Mouse (Mus musculus) testis, postnatal 10 days (tissue): ENCODE results near the gene Slc22a14.
"Not testable (repeated sequence)": the region's sequence is repeated elsewhere in the genome, so short reads cannot be mapped to it uniquely, and the experiment has no call there.

ENCODE experiments used
- DNase-seq: peaks from one replicate; pipeline ENCODE4 v3.0.0; 2021; ENCODE audit warnings: low spot score

The Slc22a14 gene

GRCm38 (mm10) chr9:119322289-119323259 is 42.8 kb downstream of the Slc22a14 start, which contains the start of gene Oxsr1:
Gene Oxsr1, minus strand, starts transcription at chr9:119322427.
- DNase-seq: peak; percentile 97

- DNase-seq: peak; percentile 51
These were observed 43.7 kb downstream of the Slc22a14 start for GRCm38 (mm10) chr9:119321392-119322229.

DNA sequence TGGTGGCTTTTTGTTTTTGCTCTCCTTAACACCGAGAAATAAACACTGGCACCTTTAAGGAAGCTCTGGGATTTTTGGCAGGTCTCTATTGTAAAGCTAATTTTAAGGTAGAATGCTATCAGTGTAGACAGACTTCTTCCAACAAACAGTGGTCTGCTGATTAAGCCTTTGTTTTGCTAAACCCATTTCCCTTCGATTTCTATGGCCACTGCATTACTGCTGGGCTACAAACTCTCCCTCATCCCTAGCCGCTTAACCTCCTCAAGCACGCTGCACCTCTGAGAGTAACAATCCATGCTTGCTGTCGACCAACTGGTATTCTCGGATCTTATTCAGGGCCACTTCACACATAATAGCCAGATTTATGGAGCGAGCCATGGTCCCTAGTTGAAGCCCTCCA is 44.4 kb downstream of the Slc22a14 start:
- DNase-seq: no peak

- DNase-seq: no peak
These were observed 44.9 kb downstream of the Slc22a14 start for GRCm38 (mm10) chr9:119320446-119320845.

DNA sequence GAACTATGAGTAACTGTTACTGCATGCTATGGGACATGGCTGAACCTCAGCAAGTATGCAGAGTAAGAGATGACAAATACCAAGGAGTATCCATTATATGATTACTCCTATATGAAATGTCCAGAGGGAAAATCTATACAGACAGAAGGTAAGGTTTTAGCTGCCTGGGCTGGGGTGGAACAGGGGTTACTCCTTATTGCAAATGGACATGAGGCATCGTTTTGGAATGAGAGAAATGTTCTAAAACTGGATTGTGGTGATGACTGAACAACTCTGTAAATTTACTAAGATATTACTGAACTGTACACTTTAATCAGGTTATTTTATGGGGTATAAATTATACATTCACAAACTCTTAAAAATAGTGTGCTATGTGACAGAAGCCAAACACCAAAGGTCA is 46.5 kb downstream of the Slc22a14 start:
- DNase-seq: no peak

- no peak for DNase-seq
These were observed 52.3 kb downstream of the Slc22a14 start for GRCm38 (mm10) chr9:119313096-119313495.

- DNase-seq: no peak
These were observed 56.3 kb downstream of the Slc22a14 start for GRCm38 (mm10) chr9:119309067-119309466.

DNA sequence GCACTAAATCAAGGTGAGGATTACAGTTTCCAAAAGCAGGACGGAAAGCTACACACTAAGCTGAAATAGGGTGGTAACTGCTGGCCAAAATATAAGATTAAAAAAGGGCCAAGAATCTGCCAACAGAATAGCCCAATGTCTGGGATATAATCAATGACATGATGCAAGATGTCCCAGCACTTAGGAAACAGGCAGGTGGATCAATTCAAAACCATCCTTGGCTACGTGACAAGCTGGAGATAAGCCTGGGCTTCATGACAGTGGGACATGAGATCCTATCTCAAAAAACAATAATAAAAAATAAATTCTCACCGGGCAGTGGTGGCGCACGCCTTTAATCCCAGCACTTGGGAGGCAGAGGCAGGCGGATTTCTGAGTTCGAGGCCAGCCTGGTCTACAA is 59.5 kb downstream of the Slc22a14 start:
- no peak for DNase-seq

- DNase-seq: no peak
These were observed 66.8 kb downstream of the Slc22a14 start for GRCm38 (mm10) chr9:119298563-119298962.

DNA sequence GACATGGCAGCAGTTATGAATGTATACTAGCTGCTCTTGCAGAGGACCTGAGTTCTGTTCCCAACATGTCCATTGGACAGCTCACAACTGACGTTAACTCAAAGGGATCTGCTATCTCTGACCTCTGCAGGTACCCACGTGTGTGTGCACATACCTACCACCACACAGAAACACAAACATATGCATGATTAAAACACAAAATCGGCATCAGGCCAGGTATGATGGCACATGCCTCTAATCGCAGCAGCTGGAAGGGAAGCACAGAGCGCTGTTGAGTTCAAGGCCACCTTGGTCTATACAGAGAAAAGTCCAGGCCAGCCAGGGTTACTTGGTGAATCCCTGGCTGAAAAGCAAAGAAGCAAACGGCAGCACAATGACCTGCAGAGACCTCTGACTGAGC is 67.7 kb downstream of the Slc22a14 start:
- DNase-seq: no peak

DNA sequence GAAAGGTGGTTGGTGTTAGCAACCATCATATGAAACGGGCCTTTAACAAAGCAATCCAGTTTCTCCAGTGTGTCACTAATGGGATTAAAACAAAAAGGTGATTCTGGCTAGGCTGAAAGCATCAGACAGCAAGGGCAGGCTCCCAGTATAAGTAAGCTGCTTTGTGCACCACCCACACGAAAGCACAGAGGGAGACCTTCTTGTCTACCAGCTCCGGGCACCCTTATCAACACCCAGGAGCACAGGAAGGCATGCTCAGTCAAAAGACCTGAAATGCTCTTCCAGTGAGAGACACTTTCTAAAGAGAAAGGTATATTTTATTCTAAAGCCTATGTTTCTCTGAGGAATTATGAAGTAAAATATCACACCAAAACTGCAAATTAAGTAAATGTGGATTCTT is 74.6 kb downstream of the Slc22a14 start:
- DNase-seq: no peak

- DNase-seq: no peak
These were observed 84.3 kb downstream of the Slc22a14 start for GRCm38 (mm10) chr9:119280894-119281682.

DNA sequence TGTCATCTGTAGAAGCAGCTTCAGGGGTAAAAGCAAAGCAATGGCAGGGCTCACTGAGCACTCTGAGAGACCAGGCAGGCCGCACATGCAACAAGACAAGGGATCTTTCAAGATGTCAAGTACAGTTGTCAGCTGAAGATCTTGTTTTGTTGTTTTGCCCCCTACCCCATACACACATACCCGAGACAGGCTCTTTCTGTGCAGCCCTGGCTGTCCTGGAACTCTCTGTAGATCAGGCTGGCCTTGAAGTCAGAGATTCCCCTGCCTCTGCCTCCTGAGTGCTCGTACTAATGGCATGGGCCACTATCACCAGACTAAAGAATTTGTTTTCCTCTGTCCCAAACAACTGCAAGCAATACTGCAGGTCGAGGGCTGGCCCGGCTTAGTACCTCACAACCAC is 87.3 kb downstream of the Slc22a14 start:
- no peak for DNase-seq

DNA sequence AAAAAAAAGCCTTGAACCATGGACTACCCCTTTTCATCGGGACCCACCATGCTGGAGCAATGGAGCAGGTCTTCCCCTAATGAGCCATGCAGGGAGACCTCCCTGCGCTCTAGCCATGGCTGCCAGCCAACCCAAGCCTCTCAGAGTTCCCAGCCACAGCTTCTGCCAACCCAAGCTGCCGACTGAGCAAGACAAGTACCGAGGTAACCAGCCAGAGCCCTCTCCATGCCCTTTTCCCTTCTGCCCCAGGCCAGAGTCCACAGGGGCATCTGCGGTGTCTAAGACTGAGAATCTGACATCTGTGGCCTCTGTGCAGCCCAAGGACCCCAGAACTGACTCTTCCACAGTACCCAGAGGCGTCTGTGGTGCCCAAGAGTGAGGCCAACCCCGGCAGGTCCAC is 89.0 kb downstream of the Slc22a14 start:
- DNase-seq: peak; percentile 51

DNA sequence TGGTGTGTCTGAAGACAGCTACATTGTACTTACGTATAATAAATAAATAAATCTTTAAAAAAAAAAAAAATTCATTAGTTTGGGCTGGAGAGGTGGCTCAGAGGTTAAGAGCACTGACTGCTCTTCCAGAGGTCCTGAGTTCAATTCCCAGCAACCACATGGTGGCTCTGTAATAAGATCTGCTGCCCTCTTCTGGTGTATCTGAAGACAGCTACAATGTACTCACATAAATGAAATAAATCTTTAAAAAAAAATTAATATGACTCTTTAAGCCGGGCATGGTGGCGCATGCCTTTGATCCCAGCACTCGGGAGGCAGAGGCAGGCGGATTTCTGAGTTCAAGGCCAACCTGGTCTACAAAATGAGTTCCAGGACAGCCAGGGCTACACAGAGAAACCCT is 90.5 kb downstream of the Slc22a14 start:
- not testable (repeated sequence) for DNase-seq

GRCm38 (mm10) chr9:119271496-119271895 is 93.9 kb downstream of the Slc22a14 start:
- DNase-seq: no peak

DNA sequence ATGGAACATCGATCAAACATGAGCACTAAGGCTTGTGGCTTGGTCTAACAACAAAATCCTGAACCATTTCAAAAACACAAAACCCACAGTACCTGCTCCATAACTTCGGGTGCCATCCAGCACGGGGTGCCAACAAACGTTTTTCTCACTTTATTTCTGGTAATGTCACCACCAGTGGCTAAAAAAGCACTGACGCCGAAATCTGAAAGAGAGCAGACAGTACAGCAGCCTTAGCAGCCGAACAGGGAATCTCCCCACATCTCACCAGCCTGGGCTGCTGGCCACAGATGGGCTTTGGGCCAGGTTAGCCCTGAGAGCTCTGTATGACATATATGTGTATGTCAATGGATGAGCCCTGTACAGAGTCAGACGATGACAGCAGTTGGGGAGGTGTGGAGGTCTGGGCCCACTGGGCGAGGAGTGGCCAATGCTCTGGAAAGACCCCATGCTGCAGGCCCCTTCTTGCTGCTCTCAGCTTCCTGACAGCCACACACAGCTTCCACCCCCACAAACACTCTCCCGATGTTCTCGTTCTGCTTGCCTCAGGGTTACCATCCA is 96.7 kb downstream of the Slc22a14 start:
- DNase-seq: no peak

GRCm38 (mm10) chr9:119268120-119268519 is 97.2 kb downstream of the Slc22a14 start:
- no peak for DNase-seq

DNA sequence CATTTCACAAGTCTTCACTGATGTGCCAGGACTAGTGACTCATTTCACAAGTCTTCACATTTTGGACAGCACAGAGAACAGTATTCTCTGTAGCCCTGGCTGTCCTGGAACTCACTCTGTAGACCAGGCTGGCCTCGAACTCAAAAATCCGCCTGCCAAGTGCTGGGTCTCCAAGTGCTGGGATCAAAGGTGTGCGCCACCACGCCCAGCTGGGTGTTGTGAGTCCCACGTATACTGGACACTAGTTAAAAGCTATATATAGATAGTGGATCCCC is 99.3 kb downstream of the Slc22a14 start:
- DNase-seq: not testable (repeated sequence)

DNA sequence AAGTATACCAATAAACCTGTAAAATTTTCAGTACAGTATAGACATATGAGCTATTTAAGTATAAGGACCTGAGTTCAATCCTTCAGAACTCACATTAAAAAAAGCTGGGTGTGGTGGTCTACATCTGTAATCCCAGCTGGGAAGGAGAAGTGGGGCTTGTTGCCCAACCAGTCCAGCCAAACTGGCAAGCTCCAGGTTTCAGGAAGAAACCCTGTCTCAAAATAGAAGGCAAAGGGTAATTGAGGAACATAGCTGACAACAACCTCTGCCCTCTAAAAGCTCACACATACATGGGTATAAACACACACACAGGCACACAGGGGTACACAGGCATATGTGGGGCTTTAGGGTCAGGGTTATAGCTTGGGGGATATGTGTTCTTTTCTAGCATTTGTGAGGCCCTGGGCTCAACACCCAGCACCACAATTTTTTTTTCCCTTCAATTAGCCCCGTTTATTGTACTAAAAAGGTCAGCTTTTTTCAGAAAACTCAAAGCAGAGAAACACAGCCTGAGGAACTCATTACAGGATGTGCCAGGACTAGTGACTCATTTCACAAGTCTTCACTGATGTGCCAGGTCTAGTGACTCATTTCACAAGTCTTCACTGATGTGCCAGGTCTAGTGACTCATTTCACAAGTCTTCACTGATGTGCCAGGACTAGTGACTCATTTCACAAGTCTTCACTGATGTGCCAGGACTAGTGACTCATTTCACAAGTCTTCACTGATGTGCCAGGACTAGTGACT is 99.8 kb downstream of the Slc22a14 start:
- DNase-seq: not testable (repeated sequence)

- no peak for DNase-seq
These were observed 102.3 kb downstream of the Slc22a14 start for GRCm38 (mm10) chr9:119263067-119263466.
